Mouse (Mus musculus) olfactory bulb, adult 2 months (tissue): ENCODE measurements around the gene Mblac2.

Experiments
- CTCF ChIP-seq: fragments of 200-500 bp; IDR thresholded peaks from 2 replicates; pipeline ENCODE4 v1.5.1; 2012; ENCODE audit warnings: low read depth, mild to moderate bottlenecking, low read length, moderate library complexity; ENCODE audit not compliant: insufficient read depth
- POLR2A ChIP-seq: fragments of 200-500 bp; IDR thresholded peaks from 2 replicates; pipeline ENCODE4 v1.6.1; 2012; ENCODE audit warnings: mild to moderate bottlenecking, low read depth, low read length, moderate library complexity; ENCODE audit not compliant: insufficient read depth

DNA sequence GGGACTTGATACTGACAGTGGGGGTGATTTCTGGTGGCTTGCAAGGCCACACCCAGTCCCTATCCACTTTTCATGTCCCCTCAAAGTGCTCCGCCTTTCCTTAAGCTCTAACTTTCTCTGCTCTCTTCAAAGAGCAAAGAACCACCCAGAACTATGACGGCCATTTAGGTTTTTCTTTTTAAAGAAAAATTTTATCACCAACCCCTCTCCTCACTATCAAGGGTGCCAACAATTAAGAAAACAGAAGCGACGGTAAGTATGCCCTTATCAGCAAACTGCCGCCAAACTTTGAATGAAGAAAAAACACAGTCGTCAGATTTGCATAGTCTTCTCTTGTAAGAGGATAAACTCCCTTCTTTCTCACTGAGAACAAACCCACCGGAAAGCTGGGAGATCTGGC is 875 bp upstream of the Mblac2 start:
- TF ChIP-seq CTCF (no peak), POLR2A (no peak)
